Mouse (Mus musculus): Measurements from ENCODE around the gene Gjd3.
"Not testable (repeated sequence)": the region's sequence is repeated elsewhere in the genome, so short reads cannot be mapped to it uniquely, and the experiment has no call there.

Gene Gjd3

DNA sequence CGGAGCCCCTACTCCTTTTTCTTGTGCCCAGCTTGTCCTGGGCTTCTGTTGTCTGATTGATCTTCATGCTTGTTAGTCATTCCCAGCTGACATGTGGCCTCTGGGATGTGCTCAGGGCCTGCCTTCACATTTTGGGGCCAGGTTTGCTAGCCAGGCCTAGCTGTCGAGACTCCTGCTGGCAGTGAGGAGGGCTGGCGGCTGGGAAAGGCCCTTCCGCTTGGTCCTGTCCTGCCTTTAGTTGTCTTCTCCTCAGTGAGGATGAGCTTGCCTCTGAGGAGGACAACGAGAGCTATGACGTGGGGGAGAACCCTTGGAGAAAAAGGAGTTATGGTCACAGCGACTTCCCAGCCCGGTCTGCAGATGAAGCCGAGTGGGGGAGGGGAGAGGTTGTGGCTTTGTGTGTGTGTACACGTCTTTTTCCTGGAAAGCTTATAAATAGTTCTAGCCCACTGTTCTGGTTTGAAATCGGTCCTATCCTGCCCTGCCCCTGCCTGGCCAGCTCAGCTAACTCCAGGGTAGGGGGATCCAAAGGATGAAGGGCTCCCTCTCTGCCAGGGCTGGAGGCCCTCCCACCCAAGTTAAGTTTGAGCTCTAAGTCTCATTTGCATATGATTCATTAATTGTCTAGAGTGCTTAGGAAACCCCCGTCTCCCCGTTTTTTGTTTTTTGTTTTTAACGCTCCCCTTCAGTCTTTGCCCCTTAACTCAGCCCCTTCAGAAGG lies 38.9 kb downstream of the Gjd3 start:
- peak; percentile 80 for DNase-seq

DNA sequence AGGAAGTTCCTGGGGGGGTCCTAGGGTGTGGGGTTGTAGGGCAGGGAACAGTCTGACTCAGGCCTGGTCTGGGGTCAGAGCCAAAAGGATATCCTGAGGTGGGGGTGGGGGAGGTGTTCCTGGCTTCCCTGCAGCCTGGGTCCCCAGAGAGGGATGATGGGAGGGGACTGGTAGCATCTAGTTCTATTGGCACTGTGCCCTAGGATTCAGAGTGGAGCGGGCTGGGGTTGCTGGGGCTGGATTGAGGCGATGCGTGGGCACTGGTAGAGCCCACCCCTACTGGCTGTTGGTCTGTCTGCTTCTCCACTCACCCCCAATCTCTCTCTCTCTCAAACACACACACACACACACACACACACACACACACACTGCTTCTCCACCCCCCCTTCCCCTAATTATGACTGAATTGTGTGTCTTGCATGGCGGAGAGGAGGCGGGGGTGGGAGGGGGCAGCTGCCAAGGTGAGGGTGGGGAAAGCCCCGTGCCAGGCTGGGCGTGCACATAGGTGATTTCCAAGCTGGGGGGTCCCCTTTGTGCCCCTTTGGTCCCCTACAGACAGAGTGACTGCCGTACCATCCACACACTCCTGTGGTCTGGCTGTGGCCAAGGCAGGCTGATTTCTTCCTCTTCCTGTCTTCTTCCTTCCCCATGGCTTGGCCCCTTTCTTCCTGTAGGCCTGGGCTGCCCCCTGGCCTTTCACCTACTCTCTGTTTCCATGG lies 39.7 kb downstream of the Gjd3 start:
- DNase-seq, result peak; percentile 81

DNA sequence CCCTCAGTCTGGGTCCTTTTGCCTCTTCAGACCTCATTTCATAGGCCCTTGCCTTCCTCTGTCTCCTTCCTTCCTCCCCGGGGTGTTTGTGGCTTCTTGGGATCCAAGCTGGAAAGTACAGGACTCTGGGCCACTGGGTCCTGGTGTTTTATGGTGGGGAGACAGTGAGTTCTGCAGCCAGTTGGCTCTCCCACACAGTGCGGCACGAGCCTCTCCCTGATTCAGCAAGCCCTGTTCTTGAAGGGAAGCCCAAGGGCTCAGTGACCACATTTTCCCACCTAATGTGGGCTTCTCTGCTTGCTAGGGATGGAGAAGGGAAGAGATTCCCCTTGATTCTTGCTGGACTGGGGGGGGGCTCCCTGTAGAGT lies 40.3 kb downstream of the Gjd3 start:
- DNase-seq, result no peak

DNA sequence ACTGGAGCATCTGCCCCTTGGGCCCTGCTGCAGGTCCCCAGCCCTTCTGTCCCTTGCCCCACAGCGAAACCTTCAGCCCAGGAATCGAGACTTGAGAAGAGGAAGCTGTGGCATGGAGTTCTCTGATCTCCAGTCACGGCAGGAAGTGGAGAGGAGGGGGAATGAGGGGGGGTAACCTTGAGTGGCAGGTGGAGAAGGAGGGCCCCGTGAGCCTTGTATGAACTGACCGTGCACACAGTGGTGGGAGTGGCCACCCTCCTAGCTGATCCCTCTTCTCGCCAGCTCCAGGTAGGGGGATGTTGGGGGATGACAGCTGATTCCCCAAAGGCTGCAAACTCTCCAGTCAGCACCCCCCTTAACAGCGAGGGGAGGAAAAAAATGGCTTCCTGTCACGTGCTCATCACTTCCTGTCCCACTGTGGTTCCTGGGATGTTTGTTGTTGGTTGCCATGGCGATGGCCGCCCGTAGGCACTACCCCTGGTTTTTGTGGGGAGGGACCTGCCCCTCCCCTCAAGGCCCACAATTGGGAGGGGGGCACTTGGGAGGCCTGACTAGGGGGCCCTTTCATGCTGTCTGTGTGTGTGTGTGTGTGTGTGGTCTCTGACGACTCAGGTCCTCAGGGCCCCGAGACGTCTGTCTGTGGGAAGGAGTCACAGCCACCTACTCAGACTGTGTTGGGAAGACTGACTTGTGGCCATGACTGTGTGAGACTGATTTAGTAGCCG lies 40.8 kb downstream of the Gjd3 start:
- peak; percentile 90 for DNase-seq

DNA sequence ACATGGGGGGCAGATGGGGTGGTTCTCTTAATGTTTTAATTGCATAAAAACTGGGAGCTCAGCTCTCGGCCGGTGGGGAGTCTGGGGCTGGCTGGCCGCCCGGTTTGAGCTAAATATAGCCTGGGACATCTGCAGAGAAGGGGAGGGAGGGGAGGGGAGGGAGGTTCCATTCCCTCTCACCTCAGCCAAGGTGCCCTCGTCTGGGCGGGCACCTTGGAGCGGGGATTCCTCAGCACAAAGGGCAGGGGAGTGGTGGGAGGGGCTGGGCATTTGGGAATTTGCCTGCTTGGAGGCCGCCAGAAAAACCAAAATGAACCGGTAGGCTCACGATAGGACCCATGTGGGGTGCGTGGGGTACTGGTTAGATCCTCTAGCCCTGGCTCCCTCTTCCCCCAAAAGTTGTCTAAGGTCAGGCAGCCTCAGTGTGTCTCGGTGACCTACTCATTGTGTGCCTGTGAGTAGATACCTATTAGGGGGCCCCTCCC lies 41.4 kb downstream of the Gjd3 start:
- peak; percentile 88 for DNase-seq

DNA sequence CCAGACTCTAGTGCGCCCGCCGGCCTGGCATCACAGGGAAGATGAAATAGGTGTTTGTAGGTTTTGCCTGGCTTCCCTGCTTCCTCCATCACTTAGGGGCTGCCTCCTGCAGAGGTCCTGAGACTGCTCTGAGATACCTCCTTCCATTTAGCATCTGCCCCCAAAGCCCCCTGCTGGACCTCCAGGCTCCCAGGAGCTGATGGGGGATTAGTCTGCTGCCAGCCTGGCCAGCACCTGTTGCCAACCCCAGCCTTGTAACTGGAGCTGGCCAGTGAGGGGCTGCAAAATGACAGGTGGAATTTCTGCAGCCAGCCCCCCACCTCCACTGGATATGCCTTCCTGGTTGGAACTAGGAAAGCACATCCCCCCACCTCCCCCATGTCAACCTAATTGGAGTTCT lies 42.0 kb downstream of the Gjd3 start:
- DNase-seq, result peak; percentile 32

DNA sequence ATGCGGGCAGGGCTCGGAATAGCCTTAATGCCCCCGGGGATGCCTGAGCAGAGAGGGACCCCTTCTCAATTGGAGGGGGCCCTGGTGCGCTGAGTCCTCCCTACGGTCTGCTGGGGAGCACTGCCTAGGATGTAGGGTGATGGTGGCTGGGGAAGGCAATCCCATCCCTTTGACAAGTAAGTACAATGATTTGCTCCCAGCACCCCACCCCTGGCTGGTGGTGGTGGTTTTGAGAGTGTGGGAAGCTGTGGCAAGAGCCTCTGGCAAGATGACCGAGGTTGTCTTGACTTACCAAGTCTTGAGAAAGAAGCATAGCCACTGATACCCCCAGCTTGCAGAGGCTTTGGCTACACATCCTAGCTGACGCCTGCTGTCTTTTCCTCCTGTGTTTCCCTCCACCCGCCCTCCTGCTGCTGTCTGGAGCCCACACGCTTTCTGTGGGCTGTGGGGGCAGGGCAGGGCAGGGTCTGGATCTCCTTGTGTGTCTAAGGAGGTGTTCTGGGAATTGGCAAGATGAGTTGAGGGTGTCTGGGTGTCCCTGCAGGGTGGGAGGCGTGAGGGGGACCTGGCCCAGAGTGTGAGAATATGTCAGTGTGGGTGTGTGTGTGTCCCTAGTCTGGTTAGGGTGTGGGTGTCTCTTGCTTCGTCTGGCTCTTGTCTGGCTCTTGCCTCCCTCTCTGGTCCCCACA lies 42.7 kb downstream of the Gjd3 start:
- peak; percentile 47 for DNase-seq

DNA sequence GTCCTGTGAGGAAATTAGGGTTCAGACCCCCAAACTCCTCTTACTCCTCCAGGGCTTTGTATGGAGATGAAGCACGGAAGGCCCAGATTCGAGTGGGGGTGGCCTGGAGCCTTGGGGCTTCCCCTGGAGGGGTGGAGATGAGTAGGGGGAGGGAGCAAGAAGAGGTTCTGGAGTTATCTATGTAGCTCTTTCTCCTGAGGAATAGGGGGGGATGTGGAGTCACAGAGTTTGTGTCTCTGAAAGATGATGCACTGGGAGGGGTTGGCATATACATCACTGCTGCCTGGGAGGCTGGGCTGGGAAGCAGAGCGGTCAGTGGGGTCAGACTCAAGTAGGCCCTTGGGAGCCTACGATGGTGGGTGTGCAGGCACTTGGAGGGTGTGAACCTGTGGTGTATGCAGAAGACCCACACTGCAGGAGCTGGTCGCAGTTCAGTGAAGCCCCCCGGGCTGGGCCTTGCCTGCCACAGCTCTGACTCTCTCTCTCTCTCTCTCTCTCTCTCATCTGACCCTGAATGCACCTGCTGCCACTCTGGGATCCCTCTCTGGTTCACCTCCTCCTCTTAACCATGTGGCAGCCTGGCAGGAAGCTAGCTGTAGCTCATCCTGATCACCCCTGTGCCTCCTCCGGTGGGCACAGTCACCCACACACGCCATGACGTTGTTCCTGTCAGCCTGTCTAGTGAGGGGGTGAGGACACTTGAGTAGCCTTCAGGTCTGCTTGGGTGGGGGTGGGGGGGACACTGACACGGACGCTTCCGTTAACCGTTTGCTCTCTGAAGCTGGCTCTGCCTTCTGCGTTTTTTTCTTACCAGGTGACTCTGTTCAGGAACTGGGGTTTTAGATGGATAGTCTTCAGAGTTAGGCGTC lies 43.5 kb downstream of the Gjd3 start:
- DNase-seq, result no peak

DNA sequence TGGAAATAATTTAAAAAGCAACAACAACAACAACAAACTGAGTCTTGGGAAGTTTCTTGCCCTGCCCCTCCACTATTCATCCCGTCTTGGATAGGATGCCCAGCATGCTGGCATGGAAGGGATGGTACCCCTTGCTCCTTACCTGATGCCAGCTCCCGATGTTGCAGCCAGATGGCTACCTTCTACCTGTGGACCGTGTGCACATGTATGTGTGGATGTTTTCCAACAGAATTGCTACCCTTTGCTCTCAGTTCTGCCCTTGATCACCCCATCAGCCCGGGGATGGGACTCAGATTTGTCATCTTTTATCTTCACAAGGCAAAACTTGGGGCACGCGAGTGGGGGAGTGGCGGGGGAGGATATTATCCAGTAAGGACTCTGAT lies 44.1 kb downstream of the Gjd3 start:
- DNase-seq, result no peak

DNA sequence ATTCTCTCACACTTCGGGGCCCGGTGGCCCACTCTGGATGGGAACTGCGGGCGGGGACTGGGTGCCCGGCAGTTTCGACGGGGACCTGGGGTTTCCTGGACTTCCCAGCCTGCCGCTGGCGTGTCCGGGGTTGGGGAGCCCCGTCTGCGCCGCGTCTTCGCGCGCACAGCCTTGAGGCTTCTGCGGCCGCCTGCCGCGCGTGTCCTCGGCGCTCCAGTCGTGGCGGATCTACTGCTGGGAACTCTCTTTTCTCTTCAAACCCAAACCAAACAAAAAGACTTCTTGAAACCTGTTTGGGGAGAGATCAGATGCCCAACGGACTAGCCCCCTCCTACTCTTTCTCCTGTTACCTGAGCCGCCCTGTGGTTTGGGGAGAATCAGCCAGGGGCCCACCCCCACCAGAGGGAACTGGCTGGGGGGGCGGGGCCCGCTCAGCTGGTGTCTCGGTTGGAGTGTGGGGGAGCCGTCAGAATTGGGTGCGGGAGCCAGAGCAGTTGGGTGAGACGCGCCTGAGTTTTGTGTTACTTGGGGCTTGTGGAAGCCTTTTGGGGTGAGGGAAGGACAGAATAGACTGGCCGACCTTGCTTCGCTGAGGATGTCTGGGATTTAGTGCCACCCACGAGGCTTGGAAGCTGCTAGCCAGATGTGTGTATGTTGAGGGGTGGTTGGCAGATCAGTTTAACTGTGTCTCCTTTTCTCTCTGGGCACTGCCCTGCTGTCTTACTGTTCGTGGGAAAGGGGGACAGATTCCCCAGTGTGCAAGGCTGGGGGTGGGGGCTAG lies 44.7 kb downstream of the Gjd3 start:
- DNase-seq, result peak; percentile 79

DNA sequence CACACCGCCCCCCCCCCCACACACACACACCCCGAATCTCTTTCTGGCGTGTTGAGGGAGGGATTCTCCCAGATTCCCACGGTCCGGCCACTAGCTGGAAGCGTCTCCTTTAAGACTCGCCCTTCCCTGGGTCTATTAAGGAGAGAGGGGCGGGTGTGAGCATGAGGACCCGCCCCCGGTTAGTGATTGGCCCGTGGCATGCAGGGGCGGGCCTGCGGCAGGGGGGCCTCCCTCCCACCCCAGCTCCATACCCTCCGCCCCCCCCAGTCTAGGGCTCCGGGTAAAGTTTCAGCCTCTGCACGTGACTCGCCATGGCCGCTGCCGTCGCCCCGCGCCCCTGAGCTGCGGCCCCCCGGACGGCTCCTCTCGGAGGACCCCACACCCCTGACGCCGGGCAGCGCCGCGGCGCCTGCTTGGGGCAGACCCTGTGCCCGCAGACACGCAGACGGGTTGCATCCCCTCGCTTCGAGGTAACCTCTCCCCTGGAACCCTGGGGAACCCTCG lies 45.4 kb downstream of the Gjd3 start:
- peak; percentile 95 for DNase-seq

DNA sequence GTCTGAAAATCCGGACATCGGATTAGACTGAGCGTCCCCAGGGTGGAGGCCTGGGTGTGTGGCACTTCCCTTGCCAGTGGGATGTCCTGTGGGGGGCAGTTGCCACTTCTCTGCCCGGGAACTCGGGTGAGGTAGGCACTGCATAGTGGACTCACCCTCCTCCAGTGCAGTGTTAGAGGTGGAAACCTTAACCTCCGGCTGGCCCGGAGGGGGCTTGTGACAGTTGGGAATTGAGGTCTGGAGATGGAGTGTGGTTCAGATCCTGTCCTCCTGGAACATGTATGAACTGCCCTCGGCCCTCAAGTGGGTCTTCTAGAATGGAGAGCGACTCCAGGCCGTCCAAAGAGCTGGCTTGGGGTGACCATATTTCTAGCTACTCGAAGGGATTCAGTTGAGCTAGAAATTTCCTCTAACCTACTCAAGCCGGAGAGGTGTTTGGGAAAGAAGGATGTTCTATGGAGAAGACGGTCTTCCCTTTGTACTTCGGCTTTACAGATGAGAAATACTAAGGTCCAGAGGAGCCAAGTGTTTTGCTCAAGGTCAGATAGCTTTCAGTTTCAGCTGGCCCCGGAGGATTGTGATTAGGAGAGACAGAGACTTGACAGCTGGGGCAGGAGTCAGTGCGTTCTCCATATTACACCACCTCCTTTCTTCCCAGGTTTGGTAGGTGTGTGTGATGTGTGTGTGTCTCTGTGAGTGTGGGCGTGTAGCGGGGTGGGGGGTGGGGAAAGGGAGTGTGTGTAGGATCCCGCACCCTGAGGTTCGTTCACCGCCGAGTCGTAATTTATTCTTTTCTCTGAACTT lies 46.0 kb downstream of the Gjd3 start:
- peak; percentile 55 for DNase-seq

DNA sequence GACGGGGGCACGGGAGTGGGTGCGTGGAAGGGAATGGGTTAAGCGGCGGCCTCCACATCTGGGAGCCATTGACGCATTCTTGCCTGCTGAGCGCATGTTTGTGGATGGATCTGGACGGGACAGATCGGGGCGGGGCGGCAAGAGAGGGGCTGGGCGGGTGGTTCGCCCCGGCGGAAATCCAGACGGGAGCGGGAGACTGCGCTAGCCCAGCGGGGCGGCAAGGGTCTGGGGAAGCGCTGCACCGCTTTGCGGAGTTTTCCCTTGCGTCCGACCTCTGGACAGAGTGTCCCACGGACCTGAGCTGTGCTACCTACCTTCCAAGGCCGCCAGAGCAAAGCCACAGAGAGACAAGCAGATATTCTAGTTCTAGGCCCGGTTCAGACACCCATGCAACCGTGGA lies 46.6 kb downstream of the Gjd3 start:
- peak; percentile 89 for DNase-seq

DNA sequence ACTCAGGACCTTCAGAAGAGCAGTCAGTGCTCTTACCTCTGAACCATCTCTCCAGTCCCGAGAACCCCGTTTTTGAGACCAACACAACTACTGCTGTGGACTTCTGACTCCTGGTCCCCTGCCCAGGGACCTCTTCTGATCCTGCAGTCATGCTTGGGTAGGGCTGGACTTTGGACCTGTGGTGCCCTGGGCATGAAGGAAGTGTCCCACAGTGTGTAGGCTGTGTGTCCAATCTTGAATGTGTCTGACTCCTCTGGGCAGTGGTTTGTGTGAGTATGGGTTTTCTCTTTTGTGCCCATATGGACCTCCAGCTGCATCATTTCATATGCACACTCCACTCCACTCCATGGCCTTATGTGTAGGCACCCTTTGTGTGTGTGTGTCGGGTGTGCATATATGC lies 47.7 kb downstream of the Gjd3 start:
- peak; percentile 76 for DNase-seq

DNA sequence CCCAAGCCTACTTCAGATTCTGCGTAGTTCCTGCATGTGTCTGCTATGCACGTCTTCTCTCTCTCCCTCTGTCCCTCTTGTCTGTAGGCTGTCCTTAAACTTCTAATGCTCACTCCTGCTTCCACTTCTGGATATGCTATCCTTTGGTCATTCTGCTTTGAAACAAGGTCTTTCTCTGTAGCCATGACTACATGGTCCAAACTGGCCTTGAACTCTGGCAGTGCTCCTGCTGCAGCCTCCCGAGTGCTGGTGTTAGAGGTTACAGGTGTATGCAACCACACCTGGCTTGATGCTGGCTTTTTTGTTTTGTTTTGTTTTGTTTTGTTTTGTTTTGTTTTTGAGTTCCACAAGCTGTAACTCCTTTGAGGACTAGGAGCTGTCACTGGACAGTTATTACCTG lies 48.4 kb downstream of the Gjd3 start:
- DNase-seq, result no peak

DNA sequence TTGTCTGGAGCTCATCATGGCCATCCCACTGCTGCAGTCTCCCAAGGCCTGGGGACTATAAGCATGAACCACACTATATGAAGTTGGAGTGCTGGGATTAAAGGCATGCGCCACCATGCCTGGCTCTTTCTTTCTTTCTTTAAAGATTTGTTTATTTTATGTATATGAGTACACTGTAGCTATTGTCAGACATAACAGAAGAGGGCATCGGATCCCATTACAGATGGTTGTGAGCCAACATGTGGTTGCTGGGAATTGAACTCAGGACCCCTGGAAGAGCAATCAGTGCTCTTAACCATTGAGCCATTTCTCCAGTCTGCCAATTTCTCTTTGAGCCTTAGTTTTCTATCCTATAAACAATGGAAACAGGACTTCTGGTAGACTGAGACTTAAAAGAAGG lies 49.0 kb downstream of the Gjd3 start:
- DNase-seq, result not testable (repeated sequence)

DNA sequence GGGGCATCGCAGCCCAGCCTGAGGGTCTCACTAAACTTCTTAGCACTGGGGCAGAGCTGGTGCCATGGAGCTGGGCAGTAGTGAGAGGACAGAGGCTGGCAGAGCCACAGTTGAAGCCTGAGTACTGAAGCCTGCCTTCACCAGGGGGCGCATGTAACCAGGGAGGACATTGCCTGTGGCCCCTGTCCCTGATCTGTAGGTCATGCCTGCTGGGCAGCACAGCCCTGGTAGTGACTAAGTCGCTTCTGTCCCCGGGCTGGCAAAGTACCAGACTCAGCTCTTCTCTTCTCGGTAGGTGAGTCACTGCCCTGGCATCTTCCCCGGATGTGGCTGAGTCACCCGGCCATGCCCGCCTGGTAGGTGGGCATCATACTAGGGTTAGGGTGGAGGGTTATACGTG lies 49.7 kb downstream of the Gjd3 start:
- DNase-seq, result peak; percentile 86

DNA sequence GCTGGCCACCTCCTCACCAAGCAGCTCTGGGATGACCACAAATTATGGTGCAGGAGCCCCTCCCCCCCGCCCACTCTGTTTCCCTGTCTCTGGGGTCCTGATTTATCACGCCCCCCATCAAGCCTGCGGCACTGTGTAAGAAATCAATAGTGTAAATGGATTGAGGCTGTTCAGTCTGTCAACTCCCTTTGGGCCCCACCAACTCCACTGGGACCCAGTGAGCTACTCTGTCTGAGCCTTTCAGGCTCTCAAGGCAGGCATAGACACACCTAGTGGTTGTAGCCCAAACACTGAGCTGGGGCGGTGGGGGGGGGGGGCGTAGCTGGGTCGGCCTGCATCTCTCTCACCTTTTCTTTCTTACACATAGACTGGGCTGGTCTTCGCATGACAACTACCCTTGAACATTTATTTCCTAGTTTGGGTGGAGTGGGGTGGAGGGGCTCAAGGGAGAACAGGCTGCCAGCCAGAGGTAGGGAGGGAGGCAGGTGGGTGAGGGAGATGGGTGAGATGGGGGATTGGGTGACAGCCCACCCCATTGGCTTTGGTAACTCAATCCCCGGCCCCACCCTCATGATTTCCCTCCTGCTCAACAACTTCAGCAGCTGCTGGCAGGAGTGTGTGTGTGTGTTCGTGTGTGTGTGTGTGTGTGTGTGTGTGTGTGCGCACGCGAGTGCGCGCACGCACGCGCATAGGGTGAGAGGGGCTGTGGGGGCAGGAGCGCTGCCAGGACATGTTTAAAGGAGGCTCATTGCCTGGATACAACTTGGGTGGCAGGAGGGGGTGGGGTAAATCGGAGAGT lies 50.3 kb downstream of the Gjd3 start:
- peak; percentile 62 for DNase-seq

Measured in kidney, postnatal 10 days (tissue).